Mouse (Mus musculus) embryonic fibroblast, embryonic 13.5 days (primary cell): ENCODE results near the gene Nos1.

Experiments
- CTCF ChIP-seq: IDR thresholded peaks from 2 replicates; pipeline ENCODE4 v1.5.1; 2011; ENCODE audit warnings: mild to moderate bottlenecking, control low read depth, low read length, moderate library complexity, borderline replicate concordance; ENCODE audit not compliant: insufficient read depth
- POLR2A ChIP-seq: IDR thresholded peaks from 2 replicates; pipeline ENCODE4 v1.6.1; 2011; ENCODE audit warnings: low read depth, mild to moderate bottlenecking, control low read depth, low read length, moderate library complexity

- no peak for TF ChIP-seq CTCF
- TF ChIP-seq POLR2A = no peak
Measured at GRCm38 (mm10) chr5:117986327-117986726, 205.5 kb downstream of the Nos1 start.
